Mouse (Mus musculus) bone marrow, adult 2 months (tissue): ENCODE results near the gene Iqck.

Experiments
- CTCF ChIP-seq: fragments of 200-500 bp; IDR thresholded peaks from 2 replicates; pipeline ENCODE4 v1.5.1; 2011; ENCODE audit warnings: low read length, control low read depth; ENCODE audit not compliant: control insufficient read depth, insufficient read depth
- POLR2A ChIP-seq: fragments of 200-500 bp; IDR thresholded peaks from 2 replicates; pipeline ENCODE4 v1.6.1; 2011; ENCODE audit warnings: low read depth, mild to moderate bottlenecking, control low read depth, low read length, borderline replicate concordance; ENCODE audit not compliant: control insufficient read depth

- TF ChIP-seq CTCF (no peak), POLR2A (no peak)
These were observed 71.1 kb downstream of the Iqck start for GRCm38 (mm10) chr7:118926516-118927260.
